Mouse (Mus musculus) 416B (cell line): Measurements from ENCODE around the gene Prr12.

Source experiments
- DNase-seq: peaks from one replicate; pipeline ENCODE4 v3.0.0; 2011; ENCODE audit warnings: low read depth

Gene Prr12

GRCm38 (mm10) chr7:45023711-45024110, 29.0 kb downstream of the Prr12 start:
- DNase-seq, result peak; percentile 41

- DNase-seq, result no peak
Observed at GRCm38 (mm10) chr7:45020225-45020624, 32.5 kb downstream of the Prr12 start.

- DNase-seq, result no peak
Observed at GRCm38 (mm10) chr7:45019031-45019571, 33.6 kb downstream of the Prr12 start.

GRCm38 (mm10) chr7:45017242-45018061, 35.2 kb downstream of the Prr12 start, which contains the start of gene Rras:
Gene Rras, plus strand, starts transcription at chr7:45017961.
- peak; percentile 100 for DNase-seq

- DNase-seq, result no peak
Observed at GRCm38 (mm10) chr7:45016761-45017160, 35.9 kb downstream of the Prr12 start.

GRCm38 (mm10) chr7:45015957-45016612, 36.6 kb downstream of the Prr12 start, which contains the start of gene Scaf1:
Gene Scaf1, minus strand, starts transcription at chr7:45016363.
- DNase-seq, result peak; percentile 100

- peak; percentile 45 for DNase-seq
Observed at GRCm38 (mm10) chr7:45015344-45015956, 37.2 kb downstream of the Prr12 start.

GRCm38 (mm10) chr7:45014096-45014451, 38.6 kb downstream of the Prr12 start:
- DNase-seq, result no peak

- no peak for DNase-seq
Observed at GRCm38 (mm10) chr7:45013366-45014095, 39.1 kb downstream of the Prr12 start.

- DNase-seq, result no peak
Observed at GRCm38 (mm10) chr7:45012824-45013223, 39.9 kb downstream of the Prr12 start.

- DNase-seq, result no peak
Observed at GRCm38 (mm10) chr7:45012011-45012410, 40.7 kb downstream of the Prr12 start.

GRCm38 (mm10) chr7:45008411-45008810, 44.3 kb downstream of the Prr12 start:
- no peak for DNase-seq

GRCm38 (mm10) chr7:45007846-45008245, 44.8 kb downstream of the Prr12 start:
- no peak for DNase-seq

GRCm38 (mm10) chr7:45007141-45007540, 45.5 kb downstream of the Prr12 start:
- DNase-seq, result no peak

- no peak for DNase-seq
Observed at GRCm38 (mm10) chr7:45006503-45006902, 46.2 kb downstream of the Prr12 start.

- no peak for DNase-seq
Observed at GRCm38 (mm10) chr7:45005321-45005992, 47.2 kb downstream of the Prr12 start.

GRCm38 (mm10) chr7:45004546-45004945, 48.1 kb downstream of the Prr12 start:
- DNase-seq, result peak; percentile 52

- peak; percentile 62 for DNase-seq
Observed at GRCm38 (mm10) chr7:45002440-45002839, 50.2 kb downstream of the Prr12 start.

GRCm38 (mm10) chr7:45000539-45001114, 52.1 kb downstream of the Prr12 start:
- no peak for DNase-seq

- no peak for DNase-seq
Observed at GRCm38 (mm10) chr7:44999753-45000152, 52.9 kb downstream of the Prr12 start.

- peak; percentile 84 for DNase-seq
Observed at GRCm38 (mm10) chr7:44998501-44998955, 54.2 kb downstream of the Prr12 start, which contains the start of gene Bcl2l12. Gene Bcl2l12, minus strand, starts transcription at chr7:44998712.
